Mouse (Mus musculus): Measurements from ENCODE around the gene Prr5l.

GRCm38 (mm10) chr2:101814272-101814625, 68.6 kb downstream of the Prr5l start:
- TF ChIP-seq CTCF (IDR thresholded peaks at IDR 0.05; ENCODE audit: low read depth, low read length) (no peak), GATA1 (IDR thresholded peaks at IDR 0.05; ENCODE audit: borderline replicate concordance, low read length) (no peak), TAL1 (conservative IDR thresholded peaks at IDR 0.05; ENCODE audit: low read depth, low read length) (no peak), POLR2AphosphoS5 (IDR thresholded peaks at IDR 0.05; ENCODE audit: insufficient replicate concordance, low read depth, low read length) (no peak), GATA2 (IDR thresholded peaks at IDR 0.05; ENCODE audit: borderline replicate concordance, low read depth, low read length) (no peak)
